Mouse (Mus musculus) induced T-regulatory cell, adult 2 months (primary cell): ENCODE measurements around the gene Gm21973.

ENCODE experiments used
- DNase-seq: peaks from one replicate; pipeline ENCODE4 v3.0.0-alpha.2; 2012; ENCODE audit warnings: low read depth

Gm21973 gene

DNA sequence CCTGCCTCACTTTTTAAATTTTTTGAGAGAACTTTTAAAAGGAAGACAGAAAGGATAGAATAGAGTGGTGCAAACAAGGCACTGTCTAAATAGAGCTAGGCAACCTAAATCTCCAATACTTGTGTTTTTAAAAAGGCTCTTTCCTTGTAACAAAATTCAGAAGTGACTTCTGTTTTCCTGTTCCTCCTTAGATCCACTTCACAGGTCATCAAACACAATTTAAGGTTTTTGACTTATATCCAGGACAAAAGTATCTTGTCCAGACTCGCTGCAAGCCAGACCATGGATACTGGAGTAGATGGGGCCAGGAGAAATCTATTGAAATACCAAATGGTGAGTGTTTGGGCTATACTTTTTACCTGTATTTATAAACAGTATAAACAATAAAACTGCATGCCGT is at the start of gene Gm21973:
Gene Gm21973, plus strand, starts transcription at position 301 of the 400 bp plus-strand sequence.
- no peak for DNase-seq

DNA sequence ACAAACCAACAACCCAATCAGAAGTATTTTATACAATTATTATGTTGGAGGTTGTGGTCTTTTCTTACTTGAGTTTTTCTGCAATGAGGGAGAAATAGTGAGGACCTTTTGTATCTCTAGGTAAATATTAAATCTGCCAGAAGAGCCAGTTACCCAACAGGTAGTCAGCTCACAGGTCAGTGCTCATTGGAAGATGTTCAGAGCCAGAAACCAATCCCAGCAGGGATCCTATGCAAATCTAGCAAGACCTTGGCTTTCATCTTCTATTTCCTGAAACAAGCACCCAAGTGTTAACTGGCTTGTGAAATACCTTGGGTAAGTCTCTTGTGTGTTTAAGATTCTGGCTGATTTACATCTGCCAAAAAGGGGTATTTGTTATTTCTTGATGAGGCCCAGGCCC is 48.8 kb upstream of the Gm21973 start:
- DNase-seq, result no peak

DNA sequence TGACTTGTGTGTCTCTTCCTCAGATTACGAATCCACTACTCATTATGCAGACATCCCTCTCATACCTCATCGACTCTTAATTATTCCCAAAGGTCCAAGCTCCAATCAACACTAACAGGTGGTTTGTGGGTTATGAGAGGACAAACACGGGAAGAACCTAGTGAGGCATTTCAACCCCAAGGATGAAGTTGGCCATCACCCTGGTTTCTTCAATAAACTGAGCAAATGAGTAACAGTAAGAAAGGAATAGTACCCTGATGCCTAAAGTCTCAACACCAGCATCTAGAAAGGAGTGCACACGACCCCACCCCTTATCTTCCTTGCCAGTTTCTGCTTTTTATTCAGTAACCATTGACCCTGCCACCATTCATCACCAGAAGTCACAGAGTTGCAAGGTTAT is 47.7 kb upstream of the Gm21973 start:
- no peak for DNase-seq

DNA sequence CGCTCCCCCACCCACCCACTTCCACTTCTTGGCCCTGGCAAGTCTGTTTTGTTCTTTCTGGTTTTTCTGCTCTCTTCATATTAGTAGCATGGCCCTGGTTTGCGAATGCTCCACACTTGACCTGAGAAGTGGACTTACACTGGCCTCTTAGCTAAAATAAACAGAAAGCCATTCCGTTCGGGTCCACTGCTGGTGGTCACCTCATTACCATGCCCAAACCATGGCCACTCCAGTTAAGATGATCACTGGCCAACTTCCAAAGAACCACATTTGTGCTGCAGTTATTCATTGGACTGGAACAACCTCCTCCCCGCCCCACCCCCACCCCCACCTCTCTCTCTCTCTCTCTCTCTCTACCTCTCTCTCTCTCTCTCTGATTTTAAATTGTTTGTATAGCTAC is 43.6 kb upstream of the Gm21973 start:
- no peak for DNase-seq

DNA sequence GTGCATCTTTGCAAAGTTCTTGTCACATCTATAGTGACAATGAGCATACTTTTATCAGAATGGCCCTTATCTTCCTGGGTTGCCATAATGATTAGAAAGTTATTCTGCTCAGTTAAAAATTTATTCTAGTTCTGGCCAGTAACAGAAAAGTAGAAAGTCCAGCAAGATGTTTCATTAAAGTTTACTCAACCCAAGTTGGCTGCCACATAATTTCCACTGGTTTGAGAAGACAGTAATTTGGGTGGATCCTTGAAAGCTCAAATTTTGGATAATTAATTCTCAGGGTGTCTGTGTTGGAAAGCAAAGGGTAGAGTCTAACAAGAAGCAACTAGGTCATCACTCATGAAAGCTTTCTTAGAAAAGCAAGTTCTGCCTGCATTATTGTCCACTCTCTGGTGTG is 41.5 kb upstream of the Gm21973 start:
- DNase-seq, result no peak

DNA sequence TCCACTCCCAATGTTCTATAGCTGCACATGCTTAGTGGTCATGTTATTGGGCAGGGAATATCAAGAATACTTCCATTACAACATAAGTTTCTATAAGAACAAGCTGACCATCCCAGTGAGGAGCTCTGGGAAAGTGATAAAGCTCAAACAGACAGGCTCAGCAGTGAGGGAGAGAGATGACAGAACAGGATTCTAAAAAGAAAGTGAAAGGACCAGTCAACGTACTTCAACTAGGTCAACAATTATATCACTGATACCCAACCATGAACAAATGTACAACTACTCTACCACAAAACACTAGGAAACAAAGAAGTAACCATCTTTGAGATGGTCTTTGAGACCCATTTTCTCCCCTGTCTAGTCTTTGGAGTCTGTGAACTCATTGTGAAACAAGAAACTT is 28.6 kb upstream of the Gm21973 start:
- DNase-seq, result no peak

DNA sequence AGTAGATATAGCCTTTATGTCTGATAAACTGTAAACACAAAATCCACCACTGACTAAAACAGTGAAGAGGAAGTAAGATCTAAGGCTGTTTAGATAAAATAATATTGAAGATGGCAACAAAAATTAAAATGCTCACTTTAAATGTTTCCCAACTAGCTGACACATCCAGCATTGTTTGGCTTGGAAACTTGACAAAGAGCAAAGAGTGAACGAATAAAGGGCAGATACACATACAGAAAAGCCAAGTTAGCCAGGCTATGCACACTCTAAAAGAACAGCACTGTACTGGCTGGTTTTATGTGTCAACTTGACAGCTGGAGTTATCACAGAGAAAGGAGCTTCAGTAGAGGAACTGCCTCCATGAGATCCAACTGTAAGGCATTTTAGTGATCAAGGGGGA is 27.1 kb upstream of the Gm21973 start:
- DNase-seq, result no peak

DNA sequence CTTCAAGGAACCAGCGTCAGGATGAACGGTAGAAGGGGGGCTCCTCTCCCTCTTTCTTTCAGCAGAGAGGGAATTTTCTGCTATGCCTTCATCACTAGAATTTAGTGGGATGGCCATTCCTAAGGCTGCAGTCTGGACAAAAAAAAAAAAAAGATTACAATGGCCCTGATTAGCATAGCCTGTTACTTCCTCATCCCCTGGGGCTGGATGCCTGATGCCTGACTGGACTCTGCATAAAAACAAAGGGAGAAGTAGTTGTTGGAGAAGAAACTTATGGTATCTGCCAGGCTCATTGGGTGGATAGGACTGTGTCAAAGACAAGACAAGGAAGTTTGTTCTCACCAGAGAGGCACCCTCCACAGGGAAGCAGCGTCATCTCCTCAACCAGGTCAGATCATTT is 25.7 kb upstream of the Gm21973 start:
- DNase-seq, result no peak

DNA sequence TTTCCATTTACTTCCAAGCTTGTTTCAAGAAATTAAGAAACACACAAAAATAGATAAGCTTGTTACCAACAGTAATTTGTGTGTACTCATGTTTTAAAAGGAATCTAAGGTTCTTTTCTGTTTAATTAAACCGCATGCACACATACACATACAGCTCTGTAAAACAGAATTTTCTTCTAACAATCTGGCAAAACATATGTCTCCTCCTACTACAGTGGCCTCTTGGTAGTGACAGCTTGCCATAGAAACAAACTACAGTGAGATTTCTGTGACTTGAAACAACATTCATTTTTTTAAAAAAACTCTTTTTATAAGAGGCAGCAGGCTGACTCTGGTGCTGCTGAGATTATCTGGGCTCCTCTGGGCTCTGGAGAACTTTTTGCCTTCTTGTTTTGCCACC is 18.7 kb upstream of the Gm21973 start:
- no peak for DNase-seq

DNA sequence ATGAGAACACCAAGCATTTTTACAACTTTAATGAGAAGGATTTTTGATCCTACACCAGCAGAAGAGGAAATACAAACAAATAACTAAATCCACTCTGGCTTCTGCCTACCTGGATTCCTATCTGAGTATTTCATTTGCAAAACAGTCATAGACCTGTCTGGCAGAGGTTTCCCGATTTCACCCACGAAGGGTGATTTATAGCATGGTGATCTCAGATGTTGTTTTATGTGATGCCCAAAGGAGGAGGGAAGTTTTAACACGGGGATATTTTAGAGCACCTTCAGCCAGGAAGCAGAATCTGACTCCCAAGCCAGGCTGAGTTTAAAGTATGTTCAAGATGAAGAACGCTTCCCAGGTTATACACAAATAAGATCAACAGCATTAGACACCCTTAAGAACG is 13.4 kb upstream of the Gm21973 start:
- no peak for DNase-seq

DNA sequence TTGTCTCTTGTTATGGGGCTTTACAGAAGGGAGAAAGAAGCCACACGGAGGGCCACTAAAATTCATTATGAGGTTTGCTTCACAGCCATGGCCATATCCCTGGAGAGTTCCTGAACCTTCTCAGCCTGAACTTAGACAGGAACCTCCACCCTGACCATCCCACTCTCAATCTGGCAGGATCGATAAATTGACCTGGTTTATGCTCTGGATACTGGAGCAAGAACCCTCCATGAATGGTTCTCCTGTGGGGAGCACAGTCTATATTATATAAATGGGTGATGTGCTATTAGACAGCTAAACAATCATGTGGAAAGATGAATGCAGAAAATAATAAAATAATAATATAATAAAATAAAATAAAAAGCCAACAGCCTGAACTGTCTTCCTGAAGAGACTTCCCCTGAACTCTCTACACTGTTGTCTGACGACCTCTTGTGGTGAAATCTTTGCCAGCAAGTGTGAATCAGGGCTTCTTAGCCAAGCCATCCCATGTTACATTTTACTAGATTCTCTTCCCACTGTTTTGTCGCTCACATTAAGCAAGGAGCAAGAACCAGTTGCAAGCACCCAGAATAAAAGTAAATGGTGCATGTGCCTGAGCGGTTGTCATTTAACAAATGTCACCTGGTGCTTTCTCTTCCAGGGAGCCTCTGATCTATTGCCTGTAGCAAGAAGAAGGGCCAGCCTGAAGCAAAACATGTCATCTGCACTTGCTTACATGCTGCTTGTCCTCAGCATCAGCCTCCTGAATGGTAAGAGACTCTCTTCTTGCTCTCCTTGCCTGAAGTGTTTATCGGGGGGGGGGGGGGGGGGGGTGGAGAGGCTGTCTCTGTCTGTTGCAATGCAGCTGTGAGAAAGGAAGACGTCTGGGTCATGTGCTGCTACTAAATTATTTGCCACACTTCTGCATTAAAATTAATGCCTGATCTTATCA is 11.4 kb upstream of the Gm21973 start:
- peak; percentile 42 for DNase-seq

DNA sequence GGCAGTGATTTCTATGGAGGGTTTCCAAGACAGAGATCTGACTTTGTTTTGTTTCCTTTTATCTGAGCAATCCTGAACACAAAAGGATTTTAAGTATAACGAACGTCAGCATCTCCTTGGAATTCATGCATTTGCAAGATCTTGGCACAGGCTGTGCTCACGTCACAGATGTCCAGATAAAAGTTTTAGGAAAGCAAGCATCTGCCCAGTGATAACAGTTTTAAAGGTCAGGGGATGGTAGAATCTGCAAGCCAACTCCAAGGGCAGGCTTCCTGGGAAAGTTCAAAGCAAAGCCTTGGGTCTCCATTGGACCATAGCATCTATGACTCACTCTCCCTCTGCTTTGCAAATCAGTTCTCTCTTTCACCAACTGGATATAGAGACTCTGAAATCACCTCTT is 5.4 kb downstream of the Gm21973 start:
- DNase-seq, result no peak

DNA sequence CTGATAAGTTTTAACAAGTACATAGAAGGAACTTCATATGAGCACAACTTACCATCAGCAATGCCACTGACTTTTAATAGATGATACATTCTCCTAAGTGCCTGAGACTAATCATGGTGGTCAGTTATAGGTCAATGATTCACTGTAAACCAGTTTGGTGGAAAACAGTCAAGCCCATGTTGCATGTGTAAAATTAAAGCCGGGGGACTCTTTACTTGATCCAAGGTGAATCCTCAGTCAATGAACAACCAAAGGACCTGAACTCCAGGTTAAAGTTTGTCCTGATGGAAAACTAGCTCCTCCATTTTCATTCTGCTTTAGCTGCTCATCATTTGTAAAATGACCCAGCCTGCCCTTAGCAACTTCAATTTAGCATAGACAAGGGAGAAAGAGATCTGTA is 7.4 kb downstream of the Gm21973 start:
- no peak for DNase-seq

DNA sequence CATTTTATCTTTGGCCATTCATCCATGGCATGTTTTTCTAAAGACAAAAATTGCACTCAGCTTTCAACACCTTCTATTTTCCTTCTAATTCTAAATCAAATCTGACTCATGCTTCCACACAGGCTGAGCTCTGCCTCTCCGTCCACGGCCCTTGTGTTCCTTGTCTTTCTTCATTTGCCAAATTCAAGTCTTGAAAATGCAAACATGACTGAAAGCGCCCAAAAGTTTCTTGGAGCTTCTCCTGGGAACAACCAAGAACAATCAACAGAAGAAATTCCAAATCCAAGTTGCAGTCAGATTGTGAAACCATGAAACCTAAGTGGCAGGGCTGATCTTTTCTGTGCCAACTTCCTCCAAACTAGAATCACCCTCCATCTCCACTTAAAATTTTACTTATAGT is 13.4 kb downstream of the Gm21973 start:
- no peak for DNase-seq

DNA sequence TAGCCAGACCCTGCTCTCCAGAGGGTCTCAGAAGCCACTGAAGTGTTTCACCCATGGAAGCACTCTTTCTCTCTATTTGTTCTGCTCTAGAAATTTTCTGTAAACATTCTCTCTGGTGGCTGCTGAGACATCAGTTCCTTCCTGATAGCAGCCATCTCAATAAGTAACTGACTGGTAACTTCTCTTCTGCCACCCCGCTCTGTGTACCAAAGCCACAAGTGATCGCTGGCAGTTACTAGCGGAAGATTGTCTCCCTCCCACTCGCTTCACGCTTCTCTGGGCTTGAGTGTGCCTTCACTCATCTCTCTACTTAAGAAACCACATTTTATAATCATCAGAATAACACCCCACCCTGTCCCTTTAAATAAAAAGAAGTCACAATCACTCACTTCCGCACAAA is 21.9 kb downstream of the Gm21973 start:
- no peak for DNase-seq

DNA sequence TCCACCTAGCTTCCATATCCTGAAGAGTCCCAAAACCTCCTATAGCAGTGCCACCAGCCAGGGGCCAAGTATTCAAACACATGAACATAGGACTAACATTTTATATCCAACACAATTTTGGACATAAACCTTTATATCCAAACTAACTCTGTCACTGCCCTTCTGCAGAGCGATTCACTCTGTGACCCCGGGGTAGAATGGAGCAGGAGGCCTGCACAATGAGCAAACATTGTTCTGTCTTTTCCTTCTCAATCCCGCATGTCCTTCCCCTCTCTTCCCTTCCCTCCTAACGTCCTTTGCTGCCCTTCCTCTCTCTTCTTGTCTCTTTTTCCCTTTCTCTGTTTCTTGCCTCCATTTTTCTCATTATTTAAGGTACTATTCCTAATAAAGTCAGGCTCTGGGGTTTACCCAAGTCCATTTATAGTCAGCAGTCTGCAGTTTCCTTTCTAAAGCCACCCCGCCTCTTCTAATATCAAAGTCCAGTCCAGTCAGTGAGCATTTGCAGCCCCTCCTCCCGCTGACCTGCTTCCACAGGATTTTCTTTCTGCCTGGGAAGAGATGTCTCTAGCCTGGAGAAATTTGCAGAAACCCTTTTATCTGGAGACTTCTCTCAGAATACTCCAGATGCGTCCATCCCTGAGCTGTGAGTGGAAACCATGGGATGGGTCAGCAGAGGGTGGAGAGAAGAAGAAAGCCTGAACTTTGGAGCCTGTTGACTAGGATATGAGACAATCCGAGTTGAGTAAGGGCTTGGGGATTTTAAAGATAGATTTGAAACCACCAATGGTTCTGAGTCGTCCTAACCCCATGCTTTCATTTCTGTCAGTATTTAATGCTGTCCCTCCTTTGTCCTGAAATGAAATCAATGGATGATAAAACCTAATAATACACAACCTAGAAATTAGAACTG is 33.1 kb downstream of the Gm21973 start, which contains the start of gene Agxt2:
Gene Agxt2, plus strand, starts transcription at position 494 of the 910 bp plus-strand sequence.
- DNase-seq, result no peak

DNA sequence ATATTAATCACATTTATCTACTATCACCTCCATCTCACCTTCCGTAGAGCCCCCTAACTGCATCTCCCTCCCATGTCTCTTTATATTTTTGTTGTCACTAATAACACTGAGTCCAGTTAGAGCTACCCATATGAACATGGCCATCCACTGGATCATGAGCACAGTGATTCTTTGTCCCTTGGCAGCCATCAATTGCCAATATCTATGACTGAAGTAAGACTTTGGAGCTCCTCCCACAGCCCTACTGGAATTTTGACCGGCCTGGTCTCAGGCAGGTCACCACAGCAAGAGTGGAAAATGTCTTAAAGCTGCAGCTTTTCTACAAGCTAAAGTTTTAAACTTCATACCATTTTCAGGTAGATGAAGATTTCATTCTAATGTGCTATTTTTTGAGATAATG is 41.2 kb downstream of the Gm21973 start:
- DNase-seq, result no peak

DNA sequence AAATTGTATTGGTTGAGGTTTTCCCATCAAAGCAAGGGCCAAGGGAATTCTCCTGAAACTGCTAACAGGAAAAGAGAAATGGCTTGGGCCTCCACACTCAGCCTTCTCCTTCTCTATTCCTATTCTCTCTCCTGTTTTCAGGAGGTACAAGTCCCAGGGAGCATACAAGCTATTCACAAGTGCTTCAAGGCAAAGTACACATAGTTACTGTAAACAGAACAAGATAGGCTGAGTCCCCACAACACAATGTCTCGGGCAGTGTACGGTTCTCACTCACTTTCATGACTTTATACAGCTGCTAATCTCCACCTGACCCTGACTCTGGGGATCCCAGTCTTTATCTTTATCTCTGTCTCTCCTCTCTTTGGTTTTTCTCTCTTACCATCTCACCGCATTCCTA is 50.2 kb downstream of the Gm21973 start:
- no peak for DNase-seq

DNA sequence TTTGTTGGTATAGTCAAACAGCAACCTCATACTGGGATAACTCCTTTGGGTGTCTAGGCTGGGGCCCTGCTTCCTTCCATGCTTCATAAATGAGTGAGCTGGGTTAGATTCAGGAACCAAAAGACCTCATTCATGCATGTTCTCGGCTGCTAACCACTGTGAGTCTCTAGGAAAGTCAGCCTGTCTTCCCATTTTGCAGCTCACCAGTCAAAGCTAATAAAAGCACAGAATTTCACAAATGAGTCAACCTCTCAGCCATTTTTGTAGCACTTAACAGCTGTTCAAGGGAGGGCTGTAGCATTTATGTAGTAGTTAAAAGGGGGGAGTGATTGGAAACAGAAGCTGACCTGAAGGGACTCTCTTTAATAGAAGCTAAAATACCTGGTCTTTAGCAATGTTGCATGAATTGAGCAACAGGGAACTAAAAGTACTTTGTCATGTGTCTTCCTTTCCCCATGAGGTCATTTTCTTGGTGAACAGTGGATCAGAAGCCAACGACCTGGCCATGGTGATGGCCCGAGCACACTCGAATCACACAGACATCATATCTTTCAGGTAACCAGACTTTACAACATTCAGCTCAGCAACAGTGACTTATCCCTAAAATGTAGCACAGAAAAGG is 53.3 kb downstream of the Gm21973 start:
- no peak for DNase-seq

DNA sequence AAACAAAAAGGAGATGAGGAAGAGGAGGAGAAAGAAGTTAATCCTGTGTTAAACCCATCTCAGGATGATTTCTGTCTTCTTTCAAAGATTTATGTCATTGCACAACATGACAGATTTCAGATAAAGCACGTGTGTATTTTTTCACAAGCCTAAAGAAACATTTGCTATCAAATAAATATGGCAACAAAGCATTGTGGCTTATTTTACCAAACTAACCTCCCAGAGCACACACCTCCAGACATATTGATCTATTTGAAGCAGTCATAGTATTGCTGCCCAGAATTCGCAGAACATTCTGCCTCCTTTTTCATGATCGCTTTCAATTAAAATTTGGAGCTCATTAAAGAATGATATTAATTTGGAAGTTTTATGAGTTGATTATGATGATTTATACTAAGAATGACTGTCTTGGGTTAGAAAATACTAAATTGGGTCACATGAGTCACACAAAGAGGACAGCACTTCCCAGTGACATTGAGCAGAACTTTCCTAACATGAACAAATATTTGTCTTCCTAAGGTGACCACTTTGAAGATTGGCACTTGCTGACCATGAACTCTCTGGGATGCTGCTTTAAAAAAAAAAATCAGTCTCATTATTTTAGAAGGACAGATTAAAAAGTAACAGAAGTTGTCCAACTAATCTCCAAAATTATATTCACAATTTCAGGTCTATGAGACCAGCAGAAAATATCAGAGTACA is 54.7 kb downstream of the Gm21973 start:
- DNase-seq, result no peak

DNA sequence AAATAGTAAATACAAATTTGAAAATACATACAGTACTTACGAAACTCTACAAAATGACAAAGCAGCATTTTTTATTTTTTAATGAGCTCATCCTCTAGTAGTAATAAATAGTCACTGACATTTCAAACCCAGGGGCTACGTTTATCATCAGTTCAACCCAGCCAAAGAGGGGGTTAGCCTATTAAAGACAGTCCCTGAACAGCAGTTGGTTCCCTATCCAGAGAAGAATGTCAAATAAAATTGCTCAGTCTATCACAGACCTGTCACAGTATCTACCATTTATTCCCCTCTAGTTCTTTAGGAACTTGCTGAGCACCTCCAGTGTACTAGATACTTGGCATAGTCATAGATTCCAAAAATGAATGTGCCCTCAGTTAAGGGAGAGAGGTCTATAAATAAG is 62.1 kb downstream of the Gm21973 start:
- no peak for DNase-seq

DNA sequence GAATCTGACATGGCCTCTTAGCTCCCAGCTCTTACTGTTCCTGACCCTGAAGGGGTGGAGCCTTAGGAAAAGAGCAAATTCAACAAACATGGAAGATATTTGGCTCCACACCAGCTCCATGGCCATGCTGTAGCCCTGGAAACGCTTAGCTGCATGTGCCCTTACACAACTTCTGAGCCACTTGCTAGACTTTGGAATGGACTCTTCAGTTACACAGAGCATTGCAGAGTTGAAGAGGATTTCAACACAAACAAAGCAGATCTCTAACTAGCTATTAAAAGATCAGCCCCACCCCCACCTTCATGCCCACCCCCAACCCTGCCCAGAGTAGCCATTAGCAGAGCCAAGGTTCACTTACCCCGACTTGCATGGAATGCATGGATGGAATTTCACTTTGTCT is 74.6 kb downstream of the Gm21973 start:
- no peak for DNase-seq
